Mouse (Mus musculus): Measurements from ENCODE around the gene Prickle3. TPM values are rescaled to one million over a fixed set of nuclear protein-coding genes. Genes with fewer than 3 reads are reported as not detected.

The Prickle3 gene
- total and polyA plus RNA-seq, 2 experiments from 2014 or later = 8.1 to 9.2 TPM

GRCm38 (mm10) chrX:7635101-7635500 is 22.0 kb upstream of the Prickle3 start:
- Histone ChIP-seq H3K4me2 (ENCODE audit: low read depth, low read length) (no peak overlapping the region), H3K4me1 (ENCODE audit: control insufficient read depth, insufficient read depth) (no peaks in the 10 kb centered on the region), H3K9ac (replicated peaks; ENCODE audit: low read depth, low read length) (no peak overlapping the region), H3K9me3 (replicated peaks; ENCODE audit: control insufficient read depth, low read length) (no peaks in the 10 kb centered on the region), H3K36me3 (replicated peaks; ENCODE audit: control insufficient read depth, insufficient read depth, low read length) (no peaks in the 10 kb centered on the region), H3K27ac (ENCODE audit: low read depth) (no peak overlapping the region), H3K4me3 (ENCODE audit: low read depth, low read length) (no peak overlapping the region), H3K27me3 (ENCODE audit: control insufficient read depth, insufficient read depth, low read length) (peaks cover 8% of the 10 kb centered on the region; the same call in 1 of the 2 replicates)
- no peak for ATAC-seq (ENCODE audit: insufficient read depth, low read depth)
- no peak for TF ChIP-seq EP300 (IDR thresholded peaks at IDR 0.05; ENCODE audit: low read depth)
- TF ChIP-seq CTCF (IDR thresholded peaks at IDR 0.05; ENCODE audit: low read depth) = no peak
- DNase-seq (ENCODE audit: low spot score) = no peak
- 31% methylated on average over 3 of the region's 3 CpGs for WGBS

GRCm38 (mm10) chrX:7638401-7639091 is 18.5 kb upstream of the Prickle3 start, which contains the start of gene Syp:
Syp (plus strand) TSS chrX:7638471.
- H3K4me1 ChIP-seq (ENCODE audit: control insufficient read depth, insufficient read depth) = no peaks in the 10 kb centered on the region
- no peak within 1 kb of the TSS for H3K9ac ChIP-seq (replicated peaks; ENCODE audit: low read depth, low read length)
- ATAC-seq (ENCODE audit: insufficient read depth, low read depth) (peak; percentile 69), DNase-seq (ENCODE audit: low spot score) (peak; percentile 30)
- H3K4me3 ChIP-seq (ENCODE audit: low read depth, low read length) = peak within 1 kb of the TSS; percentile 13; the same call in 1 of the 2 replicates
- no peaks in the 10 kb centered on the region for H3K9me3 ChIP-seq (replicated peaks; ENCODE audit: control insufficient read depth, low read length)
- H3K36me3 ChIP-seq (replicated peaks; ENCODE audit: control insufficient read depth, insufficient read depth, low read length) = no peaks in the 10 kb centered on the region
- peaks cover 8% of the 10 kb centered on the region; the same call in 1 of the 2 replicates for H3K27me3 ChIP-seq (ENCODE audit: control insufficient read depth, insufficient read depth, low read length)
- 19% methylated on average over 38 of the region's 42 CpGs for WGBS
- no peak within 1 kb of the TSS for H3K27ac ChIP-seq (ENCODE audit: low read depth)
- peak within 1 kb of the TSS; percentile 33 for H3K4me2 ChIP-seq (ENCODE audit: low read depth, low read length)
- TF ChIP-seq EP300 (IDR thresholded peaks at IDR 0.05; ENCODE audit: low read depth) = no peak
- TF ChIP-seq CTCF (IDR thresholded peaks at IDR 0.05; ENCODE audit: low read depth) = no peak

- TF ChIP-seq EP300 (IDR thresholded peaks at IDR 0.05; ENCODE audit: low read depth) (no peak), CTCF (IDR thresholded peaks at IDR 0.05; ENCODE audit: low read depth) (no peak)
- ATAC-seq (ENCODE audit: insufficient read depth, low read depth) = no peak
- peaks cover 8% of the 10 kb centered on the region; the same call in 1 of the 2 replicates for H3K27me3 ChIP-seq (ENCODE audit: control insufficient read depth, insufficient read depth, low read length)
- 18% methylated on average over 13 of the region's 13 CpGs for WGBS
- H3K4me2 ChIP-seq (ENCODE audit: low read depth, low read length) = no peak overlapping the region
- no peak for DNase-seq (ENCODE audit: low spot score)
- no peak overlapping the region for H3K9ac ChIP-seq (replicated peaks; ENCODE audit: low read depth, low read length)
- H3K27ac ChIP-seq (ENCODE audit: low read depth) = no peak overlapping the region
- H3K4me1 ChIP-seq (ENCODE audit: control insufficient read depth, insufficient read depth) = no peaks in the 10 kb centered on the region
- no peaks in the 10 kb centered on the region for H3K36me3 ChIP-seq (replicated peaks; ENCODE audit: control insufficient read depth, insufficient read depth, low read length)
- no peaks in the 10 kb centered on the region for H3K9me3 ChIP-seq (replicated peaks; ENCODE audit: control insufficient read depth, low read length)
- H3K4me3 ChIP-seq (ENCODE audit: low read depth, low read length) = no peak overlapping the region
These were observed 17.3 kb upstream of the Prickle3 start for GRCm38 (mm10) chrX:7639536-7640325.

- no peaks in the 10 kb centered on the region for H3K36me3 ChIP-seq (replicated peaks; ENCODE audit: control insufficient read depth, insufficient read depth, low read length)
- no peak overlapping the region for H3K4me3 ChIP-seq (ENCODE audit: low read depth, low read length)
- 31% methylated on average over 12 of the region's 12 CpGs for WGBS
- ATAC-seq (ENCODE audit: insufficient read depth, low read depth) = no peak
- no peak overlapping the region for H3K27ac ChIP-seq (ENCODE audit: low read depth)
- no peaks in the 10 kb centered on the region for H3K4me1 ChIP-seq (ENCODE audit: control insufficient read depth, insufficient read depth)
- no peak overlapping the region for H3K9ac ChIP-seq (replicated peaks; ENCODE audit: low read depth, low read length)
- no peak for DNase-seq (ENCODE audit: low spot score)
- H3K27me3 ChIP-seq (ENCODE audit: control insufficient read depth, insufficient read depth, low read length) = peaks cover 8% of the 10 kb centered on the region; the same call in 1 of the 2 replicates
- no peak for TF ChIP-seq EP300 (IDR thresholded peaks at IDR 0.05; ENCODE audit: low read depth)
- TF ChIP-seq CTCF (IDR thresholded peaks at IDR 0.05; ENCODE audit: low read depth) = no peak
- H3K4me2 ChIP-seq (ENCODE audit: low read depth, low read length) = no peak overlapping the region
- no peaks in the 10 kb centered on the region for H3K9me3 ChIP-seq (replicated peaks; ENCODE audit: control insufficient read depth, low read length)
These were observed 16.3 kb upstream of the Prickle3 start for GRCm38 (mm10) chrX:7640785-7641184.

- TF ChIP-seq CTCF (IDR thresholded peaks at IDR 0.05; ENCODE audit: low read depth) (peak; percentile 54), EP300 (IDR thresholded peaks at IDR 0.05; ENCODE audit: low read depth) (no peak)
- Histone ChIP-seq H3K27me3 (ENCODE audit: control insufficient read depth, insufficient read depth, low read length) (no peaks in the 10 kb centered on the region), H3K9ac (replicated peaks; ENCODE audit: low read depth, low read length) (no peak overlapping the region), H3K9me3 (replicated peaks; ENCODE audit: control insufficient read depth, low read length) (no peaks in the 10 kb centered on the region), H3K4me3 (ENCODE audit: low read depth, low read length) (no peak overlapping the region), H3K27ac (ENCODE audit: low read depth) (no peak overlapping the region), H3K36me3 (replicated peaks; ENCODE audit: control insufficient read depth, insufficient read depth, low read length) (no peaks in the 10 kb centered on the region), H3K4me2 (ENCODE audit: low read depth, low read length) (no peak overlapping the region), H3K4me1 (ENCODE audit: control insufficient read depth, insufficient read depth) (no peaks in the 10 kb centered on the region)
- DNase-seq (ENCODE audit: low spot score) (peak; percentile 14), ATAC-seq (ENCODE audit: insufficient read depth, low read depth) (no peak)
- WGBS = 13% methylated on average over 5 of the region's 5 CpGs
These were observed 11.7 kb upstream of the Prickle3 start for GRCm38 (mm10) chrX:7645349-7645748.
